Mouse (Mus musculus): Measurements from ENCODE around the gene Kif21b.

DNA sequence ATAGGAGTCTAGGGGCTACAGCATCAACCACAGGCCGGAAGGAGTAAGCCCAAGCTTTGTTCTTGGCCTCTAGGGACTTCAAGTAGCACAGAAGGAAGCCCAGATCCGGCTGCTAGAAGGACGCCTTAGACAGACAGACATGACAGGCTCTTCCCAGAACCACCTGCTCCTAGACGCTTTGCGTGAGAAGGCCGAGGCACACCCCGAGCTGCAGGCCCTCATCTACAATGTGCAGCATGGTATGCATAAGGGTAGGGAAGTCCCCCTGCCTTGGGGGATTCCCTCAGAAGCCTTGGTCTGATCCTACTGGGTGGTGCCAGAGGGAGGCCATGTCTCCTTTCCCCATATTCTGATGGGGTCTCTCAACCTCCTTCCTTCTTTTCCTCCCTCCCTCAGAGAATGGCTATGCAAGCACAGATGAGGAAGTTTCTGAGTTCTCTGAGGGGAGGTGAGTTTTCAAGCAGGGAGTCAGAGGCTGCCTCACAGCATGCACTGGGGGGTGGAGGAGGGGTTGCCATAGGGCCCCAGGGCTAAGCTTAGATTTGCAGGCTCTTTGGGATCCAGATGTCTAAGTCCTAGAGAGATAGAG, 30.2 kb downstream of the Kif21b start:
- TF ChIP-seq ETS1 (IDR thresholded peaks at IDR 0.05; ENCODE audit: low read depth, low read length) (no peak), USF1 (IDR thresholded peaks at IDR 0.05; ENCODE audit: low read depth, low read length) (no peak), ZMIZ1 (IDR thresholded peaks at IDR 0.05; ENCODE audit: low read depth, low read length) (no peak), GATA1 (IDR thresholded peaks at IDR 0.05; ENCODE audit: low read depth, low read length) (no peak), TBP (IDR thresholded peaks at IDR 0.05; ENCODE audit: low read depth, low read length) (no peak), CTCF (IDR thresholded peaks at IDR 0.05 in 2 of 3, conservative IDR thresholded peaks at IDR 0.05 in 1 of 3; ENCODE audit: control insufficient read depth in 1 of 3, insufficient read depth in 1 of 3, low read depth in 2 of 3, low read length in 3 of 3, poor library complexity in 1 of 3, severe bottlenecking in 1 of 3) (no peak), ZNF384 (IDR thresholded peaks at IDR 0.05; ENCODE audit: low read depth, low read length) (no peak), RAD21 (IDR thresholded peaks at IDR 0.05; ENCODE audit: low read depth, low read length) (no peak), ELF1 (IDR thresholded peaks at IDR 0.05; ENCODE audit: low read depth, low read length) (no peak)
